Mouse (Mus musculus) heart, adult 2 months (tissue): ENCODE results near the gene Tnfsf9. TPM values are rescaled to one million over a fixed set of nuclear protein-coding genes. Genes with fewer than 3 reads are reported as not detected.

ENCODE experiments used
- DNase-seq, 2 experiments: peaks; one replicate each; pipeline ENCODE4 v3.0.0; 2021
- H3K27ac ChIP-seq: fragments of 200-600 bp; 2 replicates; pipeline ENCODE4 v1.8.1; 2022
- H3K27me3 ChIP-seq: fragments of 200-500 bp; 2 replicates; pipeline ENCODE4 v1.6.1; 2012; ENCODE audit warnings: mild to moderate bottlenecking, low read length, inconsistent platforms, mixed read lengths; ENCODE audit not compliant: control insufficient read depth, insufficient read depth
- H3K36me3 ChIP-seq: fragments of 200-500 bp; 2 replicates; pipeline ENCODE4 v1.6.1; 2012; ENCODE audit warnings: low read length, inconsistent platforms; ENCODE audit not compliant: control insufficient read depth, insufficient read depth
- H3K4me1 ChIP-seq: fragments of 200-500 bp; 2 replicates; pipeline ENCODE4 v1.6.1; 2011; ENCODE audit warnings: low read length; ENCODE audit not compliant: control insufficient read depth, insufficient read depth
- H3K4me3 ChIP-seq: fragments of 200-600 bp; 2 replicates; pipeline ENCODE4 v1.8.1; 2022
- H3K79me2 ChIP-seq: fragments of 200-500 bp; replicated peaks from 2 replicates; pipeline ENCODE4 v1.6.1; 2012; ENCODE audit warnings: mild to moderate bottlenecking, inconsistent platforms, low read length, moderate library complexity, mixed read lengths; ENCODE audit not compliant: control insufficient read depth, insufficient read depth
- H3K9ac ChIP-seq: fragments of 200-500 bp; 2 replicates; pipeline ENCODE4 v1.6.1; 2012; ENCODE audit warnings: low read depth, mild to moderate bottlenecking, control low read depth, inconsistent platforms, low read length, mixed read lengths
- CTCF ChIP-seq: fragments of 200-600 bp; IDR thresholded peaks from 2 replicates; pipeline ENCODE4 v1.8.1; 2022; ENCODE audit warnings: antibody characterized with exemption, mild to moderate bottlenecking, moderate library complexity
- EP300 ChIP-seq: fragments of 200-500 bp; IDR thresholded peaks from 2 replicates; pipeline ENCODE4 v1.6.1; 2011; ENCODE audit warnings: low read depth, low read length, control low read depth; ENCODE audit not compliant: insufficient read depth
- POLR2A ChIP-seq: fragments of 200-500 bp; IDR thresholded peaks from 2 replicates; pipeline ENCODE4 v1.6.1; 2011; ENCODE audit warnings: mild to moderate bottlenecking, low read depth, low read length, control low read depth; ENCODE audit not compliant: insufficient read depth
- WGBS: fragments of 180-500 bp; shearing (Covaris S2); methylation state at CpG from one replicate; pipeline ENCODE4 v1.1.7; 2018; 5-methylcytosine and 5-hydroxymethylcytosine counted together
- intact Hi-C: fragments of 180-260 bp; cut with DNase I; formaldehyde crosslinking; loops from one replicate; pipeline ENCODE4 v1.15.1; 2025
- polyA plus RNA-seq: library from polyadenylated mRNA; depleted of rRNA; stranded (reverse); fragments of >200 nt; gene quantifications from 2 replicates; pipeline ENCODE4 v1.2.3, GENCODE M21; 2012
- total RNA-seq, 2 experiments: library from RNA; stranded (reverse); gene quantifications; 2 replicates each; pipeline ENCODE4 v1.2.3; 2021

Tnfsf9 gene
- total and polyA plus RNA-seq, 3 experiments, result 0.26 to 1.2 (median 0.80) TPM

GRCm38 (mm10) chr17:57098321-57098720 is 6.8 kb upstream of the Tnfsf9 start:
- H3K9ac ChIP-seq, result no peak overlapping the region
- intact Hi-C loops, result no loop called here
- TF ChIP-seq EP300, result no peak
- TF ChIP-seq POLR2A, result no peak
- no peak for TF ChIP-seq CTCF

GRCm38 (mm10) chr17:57099629-57100325 is 5.3 kb upstream of the Tnfsf9 start:
- Histone ChIP-seq H3K79me2 (no peaks in the 10 kb centered on the region), H3K4me1 (no peaks in the 10 kb centered on the region), H3K27me3 (no peaks in the 10 kb centered on the region), H3K36me3 (no peaks in the 10 kb centered on the region), H3K4me3 (no peak overlapping the region), H3K9ac (no peak overlapping the region), H3K27ac (no peak overlapping the region)
- intact Hi-C loops, result no loop called here
- no peak for TF ChIP-seq POLR2A
- DNase-seq, result no peak
- WGBS, result 9% methylated on average over 10 of the region's 10 CpGs

More at GRCm38 (mm10) chr17:57098321-57098720, 6.8 kb upstream of the Tnfsf9 start:
- no peaks in the 10 kb centered on the region for H3K27me3 ChIP-seq
- DNase-seq, result no peak
- no peaks in the 10 kb centered on the region for H3K4me1 ChIP-seq
- no peaks in the 10 kb centered on the region for H3K79me2 ChIP-seq
- WGBS, result 59% methylated on average over 5 of the region's 5 CpGs
- no peak overlapping the region for H3K27ac ChIP-seq
- no peaks in the 10 kb centered on the region for H3K36me3 ChIP-seq
- H3K4me3 ChIP-seq, result no peak overlapping the region

GRCm38 (mm10) chr17:57102276-57102675 is 2.8 kb upstream of the Tnfsf9 start:
- Histone ChIP-seq H3K27ac (no peak overlapping the region), H3K79me2 (no peaks in the 10 kb centered on the region), H3K27me3 (0 out of 2 replicates have a peak, but pooled peaks cover 2% of the 10 kb centered on the region), H3K9ac (no peak overlapping the region), H3K36me3 (no peaks in the 10 kb centered on the region), H3K4me3 (no peak overlapping the region), H3K4me1 (no peaks in the 10 kb centered on the region)
- intact Hi-C loops, result no loop called here
- no peak for DNase-seq
- TF ChIP-seq CTCF, result no peak
- no peak for TF ChIP-seq POLR2A
- TF ChIP-seq EP300, result no peak
- 62% methylated on average over 2 of the region's 2 CpGs for WGBS

- 0 out of 2 replicates have a peak, but pooled peaks cover 2% of the 10 kb centered on the region for H3K27me3 ChIP-seq
- H3K79me2 ChIP-seq, result no peaks in the 10 kb centered on the region
- H3K4me3 ChIP-seq, result no peak overlapping the region
- peak overlapping the region; percentile 48 for H3K27ac ChIP-seq
- H3K4me1 ChIP-seq, result no peaks in the 10 kb centered on the region
- no peak overlapping the region for H3K9ac ChIP-seq
- intact Hi-C loops, result no loop called here
- no peak for DNase-seq
- H3K36me3 ChIP-seq, result no peaks in the 10 kb centered on the region
- TF ChIP-seq EP300, result no peak
- no peak for TF ChIP-seq POLR2A
- TF ChIP-seq CTCF, result no peak
- WGBS, result 36% methylated on average over 4 of the region's 4 CpGs
Observed at GRCm38 (mm10) chr17:57104496-57104895, 629 bp upstream of the Tnfsf9 start.

- intact Hi-C loops, result no loop called here
- 32% methylated on average over 9 of the region's 9 CpGs for WGBS
- Histone ChIP-seq H3K9ac (no peak overlapping the region; the same call in 1 of the 2 replicates), H3K27me3 (0 out of 2 replicates have a peak, but pooled peaks cover 2% of the 10 kb centered on the region), H3K4me1 (no peaks in the 10 kb centered on the region), H3K36me3 (no peaks in the 10 kb centered on the region), H3K4me3 (peak overlapping the region; percentile 64; the same call in 1 of the 2 replicates), H3K79me2 (no peaks in the 10 kb centered on the region), H3K27ac (no peak overlapping the region)
- TF ChIP-seq POLR2A (no peak), CTCF (no peak), EP300 (no peak)
- DNase-seq, result no peak
Observed at GRCm38 (mm10) chr17:57106035-57106368, 877 bp downstream of the Tnfsf9 start.

- Histone ChIP-seq H3K4me1 (no peaks in the 10 kb centered on the region), H3K27me3 (0 out of 2 replicates have a peak, but pooled peaks cover 2% of the 10 kb centered on the region), H3K27ac (no peak overlapping the region), H3K4me3 (no peak overlapping the region), H3K79me2 (no peaks in the 10 kb centered on the region), H3K9ac (no peak overlapping the region), H3K36me3 (no peaks in the 10 kb centered on the region)
- DNase-seq, result no peak
- intact Hi-C loops, result no loop called here
- TF ChIP-seq POLR2A (no peak), EP300 (no peak), CTCF (no peak)
- 88% methylated on average over 5 of the region's 5 CpGs for WGBS
Observed at GRCm38 (mm10) chr17:57107064-57107463, 1.9 kb downstream of the Tnfsf9 start.
